Mouse (Mus musculus) cortical plate, adult 2 months (tissue): ENCODE measurements around the gene Zscan10.

Experiments
- CTCF ChIP-seq: fragments of 200-500 bp; IDR thresholded peaks from 2 replicates; pipeline ENCODE4 v1.5.1; 2011; ENCODE audit warnings: mild to moderate bottlenecking, control low read depth, low read length; ENCODE audit not compliant: insufficient read depth; ENCODE audit errors: extremely low read depth
- POLR2A ChIP-seq: fragments of 200-500 bp; IDR thresholded peaks from 2 replicates; pipeline ENCODE4 v1.6.1; 2011; ENCODE audit warnings: mild to moderate bottlenecking, low read length, control low read depth; ENCODE audit not compliant: insufficient read depth; ENCODE audit errors: extremely low read depth

DNA sequence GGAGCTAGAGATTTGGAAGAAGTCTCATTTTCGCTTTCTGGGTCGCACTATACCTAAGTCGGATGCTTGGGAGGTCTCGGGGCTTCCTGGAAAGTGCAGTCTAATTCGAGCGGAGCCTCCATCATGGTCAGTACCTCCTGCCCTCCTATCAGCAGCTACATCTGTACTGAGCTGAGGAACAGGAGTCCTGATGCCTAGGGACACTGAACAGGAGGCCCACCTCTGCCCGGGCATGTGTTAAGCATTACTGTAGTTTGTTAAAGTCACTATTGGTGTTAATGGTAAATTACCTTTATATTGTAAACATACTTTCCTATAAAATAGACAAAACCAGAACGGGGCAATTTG lies 36.3 kb upstream of the Zscan10 start:
- TF ChIP-seq CTCF (no peak), POLR2A (no peak)
